Mouse (Mus musculus) spleen, adult 2 months (tissue): ENCODE results near the gene Zfand3.

Source experiments
- CTCF ChIP-seq: fragments of 200-500 bp; IDR thresholded peaks from 2 replicates; pipeline ENCODE4 v1.5.1; 2011; ENCODE audit warnings: mild to moderate bottlenecking, inconsistent platforms; ENCODE audit not compliant: insufficient read depth, insufficient read length, insufficient replicate concordance; ENCODE audit errors: extremely low read depth
- POLR2A ChIP-seq: fragments of 200-500 bp; IDR thresholded peaks from 2 replicates; pipeline ENCODE4 v1.6.1; 2011; ENCODE audit warnings: low read depth, low read length, inconsistent platforms

- TF ChIP-seq POLR2A, result no peak
- TF ChIP-seq CTCF, result no peak
Observed at GRCm38 (mm10) chr17:29979020-29979419, 25.5 kb upstream of the Zfand3 start.
